Mouse (Mus musculus) neural tube, embryonic 13.5 days (tissue): ENCODE data around the gene Eif2b3. TPM values are rescaled to one million over a fixed set of nuclear protein-coding genes. Genes with fewer than 3 reads are reported as not detected.

Source experiments
- ATAC-seq: fragments of 200-750 bp; cut with Nextera tagmentation; 2 replicates; pipeline ENCODE4 v1.8.0; 2017; ENCODE audit warnings: low read depth, mild to moderate bottlenecking, moderate TSS enrichment, moderate library complexity
- H3K27ac ChIP-seq: fragments of 300-500 bp; sonication (generic); replicated peaks from 2 replicates; pipeline ENCODE4 v1.5.1; 2015; ENCODE audit warnings: moderate library complexity, mild to moderate bottlenecking, inconsistent platforms
- H3K27me3 ChIP-seq: fragments of 300-500 bp; sonication (generic); 2 replicates; pipeline ENCODE4 v1.6.1; 2015; ENCODE audit warnings: mild to moderate bottlenecking, inconsistent platforms
- H3K36me3 ChIP-seq: fragments of 300-500 bp; sonication (generic); 2 replicates; pipeline ENCODE4 v1.6.1; 2015; ENCODE audit warnings: mild to moderate bottlenecking, inconsistent platforms
- H3K4me1 ChIP-seq: fragments of 300-500 bp; sonication (generic); replicated peaks from 2 replicates; pipeline ENCODE4 v1.6.1; 2015; ENCODE audit warnings: inconsistent platforms
- H3K4me2 ChIP-seq: fragments of 300-500 bp; sonication (generic); 2 replicates; pipeline ENCODE4 v1.6.1; 2015; ENCODE audit warnings: inconsistent platforms, mild to moderate bottlenecking, moderate library complexity
- H3K4me3 ChIP-seq: fragments of 300-500 bp; sonication (generic); 2 replicates; pipeline ENCODE4 v1.5.1; 2015; ENCODE audit warnings: mild to moderate bottlenecking, inconsistent platforms
- H3K9ac ChIP-seq: fragments of 300-500 bp; sonication (generic); 2 replicates; pipeline ENCODE4 v1.6.1; 2015; ENCODE audit warnings: moderate library complexity, mild to moderate bottlenecking, inconsistent platforms
- H3K9me3 ChIP-seq: fragments of 300-500 bp; sonication (generic); 2 replicates; pipeline ENCODE4 v1.6.1; 2016; ENCODE audit warnings: inconsistent platforms
- WGBS: fragments of 180-500 bp; shearing (Covaris S2); methylation state at CpG from one replicate; pipeline ENCODE4 v1.1.7; 2015; 5-methylcytosine and 5-hydroxymethylcytosine counted together
- polyA plus RNA-seq: library from polyadenylated mRNA; unstranded; fragments of >200 nt; fragmentation: Nextera tagmentation; extraction: Ambion mirVana; gene quantifications from 2 replicates; pipeline ENCODE4 v1.2.1, GENCODE M21; 2015

Gene Eif2b3
- polyA plus RNA-seq, 1 experiment from 2014 or later: 48.9 TPM

DNA sequence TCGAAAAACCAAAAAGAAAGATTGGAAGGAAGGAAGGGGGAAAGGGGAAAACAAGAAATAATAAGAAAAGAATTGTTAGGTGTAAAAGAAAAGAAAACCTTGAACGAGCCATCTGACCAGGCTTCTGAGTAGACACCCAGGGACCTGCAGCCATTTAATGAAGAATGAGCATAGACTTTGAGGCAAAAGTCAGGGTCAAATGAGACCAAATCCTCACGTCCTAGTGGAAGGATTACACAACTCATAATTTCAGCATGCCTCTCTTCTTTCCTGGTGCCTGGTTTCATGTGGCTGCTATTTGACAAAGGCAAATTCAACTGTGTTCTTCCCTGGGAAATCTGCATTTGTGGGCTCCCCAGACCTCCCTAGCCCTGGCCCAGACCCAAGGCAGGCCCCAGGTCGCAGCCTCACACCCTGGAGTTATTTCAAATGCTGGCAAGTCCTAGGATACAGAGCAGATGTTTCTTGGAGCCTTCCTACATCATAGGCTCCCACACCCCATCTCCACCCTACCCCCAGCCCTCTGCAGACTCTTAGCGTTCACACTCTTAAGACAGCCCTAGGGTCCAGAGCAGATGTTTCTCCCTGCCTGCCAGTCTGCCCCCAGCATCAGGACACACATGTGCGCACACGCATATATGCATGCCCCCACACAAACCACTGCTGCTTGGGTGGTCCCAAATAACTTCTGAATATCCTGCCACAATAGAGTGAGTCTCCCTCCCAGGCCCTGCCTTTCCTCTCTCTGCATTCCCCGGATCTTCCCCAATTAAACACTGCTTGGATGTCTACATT lies 79.0 kb downstream of the Eif2b3 start:
- H3K4me2 ChIP-seq: peak overlapping the region; percentile 86

DNA sequence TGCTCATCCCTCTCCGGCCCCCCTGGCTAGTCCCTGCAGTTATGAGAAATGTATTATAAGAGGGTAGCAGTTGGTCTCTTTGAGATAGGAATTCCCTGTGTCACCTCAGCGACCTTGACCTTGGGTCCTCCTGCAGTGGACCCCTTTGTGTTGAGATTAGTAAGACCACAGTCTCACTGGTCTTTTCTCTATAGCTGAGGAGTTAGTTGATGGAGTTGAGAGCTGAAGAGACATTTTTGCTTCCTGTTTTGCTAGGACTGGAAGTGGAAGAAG lies 79.5 kb downstream of the Eif2b3 start:
- H3K4me2 ChIP-seq: peak overlapping the region; percentile 86
- 0 out of 2 replicates have a peak, but pooled peaks cover 6% of the 10 kb centered on the region for H3K36me3 ChIP-seq
- no peak overlapping the region for H3K4me3 ChIP-seq
- H3K27ac ChIP-seq: no peak overlapping the region
- peaks cover 33% of the 10 kb centered on the region for H3K4me1 ChIP-seq
- no peaks in the 10 kb centered on the region for H3K9me3 ChIP-seq
- peaks cover 25% of the 10 kb centered on the region for H3K27me3 ChIP-seq
- no peak for ATAC-seq
- WGBS: 78% methylated on average over 2 of the region's 2 CpGs
- peak overlapping the region; percentile 28; the same call in 1 of the 2 replicates for H3K9ac ChIP-seq

More for the DNA sequence above, 79.0 kb downstream of the Eif2b3 start:
- Histone ChIP-seq H3K9ac (peak overlapping the region; percentile 28), H3K4me3 (peak overlapping the region; percentile 72; the same call in 1 of the 2 replicates), H3K36me3 (0 out of 2 replicates have a peak, but pooled peaks cover 6% of the 10 kb centered on the region), H3K4me1 (peaks cover 33% of the 10 kb centered on the region), H3K9me3 (no peaks in the 10 kb centered on the region), H3K27ac (no peak overlapping the region), H3K27me3 (peaks cover 25% of the 10 kb centered on the region)
- no peak for ATAC-seq
- 63% methylated on average over 8 of the region's 8 CpGs for WGBS

GRCm38 (mm10) chr4:117100036-117100435 lies 80.8 kb downstream of the Eif2b3 start:
- Histone ChIP-seq H3K9me3 (no peaks in the 10 kb centered on the region), H3K4me1 (peaks cover 33% of the 10 kb centered on the region), H3K27ac (no peak overlapping the region), H3K4me2 (no peak overlapping the region), H3K36me3 (peaks cover 13% of the 10 kb centered on the region; the same call in 1 of the 2 replicates), H3K4me3 (no peak overlapping the region), H3K27me3 (peaks cover 19% of the 10 kb centered on the region), H3K9ac (no peak overlapping the region)
- ATAC-seq: no peak
- 61% methylated on average over 4 of the region's 4 CpGs for WGBS

GRCm38 (mm10) chr4:117101218-117101617 lies 82.0 kb downstream of the Eif2b3 start:
- Histone ChIP-seq H3K36me3 (peaks cover 22% of the 10 kb centered on the region; the same call in 1 of the 2 replicates), H3K4me1 (peaks cover 26% of the 10 kb centered on the region), H3K9ac (no peak overlapping the region), H3K27ac (no peak overlapping the region), H3K4me3 (no peak overlapping the region), H3K27me3 (peaks cover 19% of the 10 kb centered on the region), H3K9me3 (no peaks in the 10 kb centered on the region), H3K4me2 (no peak overlapping the region)
- ATAC-seq: no peak
- WGBS: 50% methylated on average over 7 of the region's 7 CpGs

GRCm38 (mm10) chr4:117104672-117105071 lies 85.5 kb downstream of the Eif2b3 start:
- no peak overlapping the region for H3K9ac ChIP-seq
- 83% methylated on average over 10 of the region's 10 CpGs for WGBS
- ATAC-seq: no peak

GRCm38 (mm10) chr4:117105127-117105526 lies 85.9 kb downstream of the Eif2b3 start:
- WGBS: 67% methylated on average over 10 of the region's 10 CpGs
- H3K9ac ChIP-seq: no peak overlapping the region
- no peaks in the 10 kb centered on the region for H3K9me3 ChIP-seq
- no peaks in the 10 kb centered on the region for H3K27me3 ChIP-seq
- H3K27ac ChIP-seq: no peak overlapping the region
- H3K4me3 ChIP-seq: no peak overlapping the region
- H3K4me2 ChIP-seq: no peak overlapping the region
- H3K4me1 ChIP-seq: no peaks in the 10 kb centered on the region; the same call in 1 of the 2 replicates
- peaks cover 43% of the 10 kb centered on the region for H3K36me3 ChIP-seq
- peak; percentile 12; the same call in 1 of the 2 replicates for ATAC-seq

More at GRCm38 (mm10) chr4:117104672-117105071, 85.5 kb downstream of the Eif2b3 start:
- Histone ChIP-seq H3K4me1 (no peaks in the 10 kb centered on the region; the same call in 1 of the 2 replicates), H3K27me3 (peaks cover 4% of the 10 kb centered on the region; the same call in 1 of the 2 replicates), H3K4me2 (no peak overlapping the region), H3K9me3 (no peaks in the 10 kb centered on the region), H3K27ac (no peak overlapping the region), H3K36me3 (peaks cover 42% of the 10 kb centered on the region), H3K4me3 (no peak overlapping the region)

DNA sequence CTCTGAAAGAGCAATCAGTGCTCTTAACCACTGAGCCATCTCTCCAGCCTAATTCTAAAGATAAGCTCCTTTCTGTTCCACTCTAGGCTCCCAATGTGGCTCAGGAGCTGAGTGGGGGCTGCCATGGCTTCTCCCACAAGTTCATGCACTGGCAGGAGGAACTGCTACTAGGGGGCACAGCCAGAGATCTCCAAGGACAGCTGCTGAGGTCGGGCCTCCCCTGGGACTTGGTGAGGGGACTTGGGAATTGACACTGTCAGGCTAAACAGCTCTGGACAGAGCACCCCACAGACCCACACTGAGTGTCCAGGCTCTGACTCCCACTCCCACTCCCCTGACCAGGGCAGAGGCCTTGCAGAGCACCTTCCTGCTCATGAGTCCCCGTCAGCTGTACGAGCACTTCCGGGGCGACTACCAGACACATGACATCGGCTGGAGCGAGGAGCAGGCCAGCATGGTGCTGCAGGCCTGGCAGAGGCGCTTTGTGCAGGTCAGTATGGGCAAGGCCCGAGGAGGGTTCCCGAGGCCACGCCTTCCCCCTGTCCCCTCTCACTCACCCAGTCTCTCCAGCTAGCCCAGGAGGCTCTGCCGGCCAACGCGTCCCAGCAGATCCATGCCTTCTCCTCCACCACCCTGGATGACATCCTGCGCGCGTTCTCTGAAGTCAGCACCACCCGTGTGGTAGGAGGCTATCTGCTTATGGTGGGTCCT lies 88.8 kb downstream of the Eif2b3 start:
- Histone ChIP-seq H3K4me2 (no peak overlapping the region), H3K27ac (no peak overlapping the region), H3K27me3 (no peaks in the 10 kb centered on the region), H3K4me1 (no peaks in the 10 kb centered on the region; the same call in 1 of the 2 replicates), H3K4me3 (no peak overlapping the region), H3K9me3 (no peaks in the 10 kb centered on the region), H3K9ac (no peak overlapping the region), H3K36me3 (peaks cover 65% of the 10 kb centered on the region)
- no peak for ATAC-seq
- WGBS: 89% methylated on average over 18 of the region's 18 CpGs

DNA sequence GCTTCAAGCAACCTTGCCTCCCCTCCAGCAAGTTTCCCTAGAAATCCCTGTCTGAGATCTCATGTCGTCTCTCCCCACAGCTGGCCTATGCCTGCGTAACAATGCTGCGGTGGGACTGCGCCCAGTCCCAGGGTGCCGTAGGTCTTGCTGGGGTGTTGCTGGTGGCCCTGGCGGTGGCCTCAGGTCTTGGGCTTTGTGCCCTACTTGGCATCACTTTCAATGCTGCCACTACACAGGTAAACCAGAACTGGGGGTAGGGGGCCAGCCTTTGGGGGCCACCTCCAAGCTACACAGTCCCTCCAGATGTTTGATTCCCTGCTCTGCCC lies 89.3 kb downstream of the Eif2b3 start:
- Histone ChIP-seq H3K4me2 (no peak overlapping the region), H3K4me1 (no peaks in the 10 kb centered on the region; the same call in 1 of the 2 replicates), H3K36me3 (peaks cover 70% of the 10 kb centered on the region), H3K27ac (no peak overlapping the region), H3K9me3 (no peaks in the 10 kb centered on the region), H3K4me3 (no peak overlapping the region), H3K27me3 (no peaks in the 10 kb centered on the region), H3K9ac (no peak overlapping the region)
- WGBS: 93% methylated on average over 6 of the region's 6 CpGs
- ATAC-seq: no peak

- no peak for ATAC-seq
- no peaks in the 10 kb centered on the region for H3K27me3 ChIP-seq
- H3K9me3 ChIP-seq: no peaks in the 10 kb centered on the region
- H3K4me2 ChIP-seq: no peak overlapping the region
- no peak overlapping the region for H3K27ac ChIP-seq
- H3K4me1 ChIP-seq: no peaks in the 10 kb centered on the region; the same call in 1 of the 2 replicates
- no peak overlapping the region for H3K4me3 ChIP-seq
- H3K36me3 ChIP-seq: peaks cover 77% of the 10 kb centered on the region
- WGBS: 93% methylated on average over 25 of the region's 25 CpGs
- H3K9ac ChIP-seq: no peak overlapping the region
Observed at GRCm38 (mm10) chr4:117109330-117109729, 90.1 kb downstream of the Eif2b3 start.

GRCm38 (mm10) chr4:117110249-117110648 lies 91.0 kb downstream of the Eif2b3 start:
- no peaks in the 10 kb centered on the region for H3K9me3 ChIP-seq
- no peak overlapping the region for H3K4me2 ChIP-seq
- H3K4me1 ChIP-seq: no peaks in the 10 kb centered on the region; the same call in 1 of the 2 replicates
- WGBS: 93% methylated on average over 13 of the region's 13 CpGs
- H3K9ac ChIP-seq: no peak overlapping the region
- no peak for ATAC-seq
- no peak overlapping the region for H3K4me3 ChIP-seq
- H3K36me3 ChIP-seq: peaks cover 78% of the 10 kb centered on the region
- no peak overlapping the region for H3K27ac ChIP-seq
- no peaks in the 10 kb centered on the region for H3K27me3 ChIP-seq

DNA sequence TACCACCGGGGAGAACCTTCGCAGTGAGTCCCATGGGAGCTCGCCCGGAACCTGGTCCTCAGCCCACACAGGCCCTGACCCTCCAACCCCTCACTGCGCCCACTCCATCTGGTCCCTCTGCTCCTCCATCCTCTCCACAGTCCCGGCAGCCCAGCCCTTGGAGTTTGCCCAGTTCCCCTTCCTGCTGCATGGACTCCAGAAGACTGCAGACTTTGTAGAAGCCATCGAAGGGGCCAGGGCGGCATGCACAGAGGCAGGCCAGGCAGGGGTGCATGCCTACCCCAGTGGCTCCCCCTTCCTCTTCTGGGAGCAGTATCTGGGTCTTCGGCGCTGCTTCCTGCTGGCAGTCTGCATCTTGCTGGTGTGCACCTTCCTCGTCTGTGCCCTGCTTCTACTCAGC lies 91.8 kb downstream of the Eif2b3 start:
- Histone ChIP-seq H3K4me3 (no peak overlapping the region), H3K9me3 (no peaks in the 10 kb centered on the region), H3K36me3 (peaks cover 78% of the 10 kb centered on the region), H3K4me1 (no peaks in the 10 kb centered on the region), H3K9ac (no peak overlapping the region), H3K27me3 (no peaks in the 10 kb centered on the region), H3K27ac (no peak overlapping the region), H3K4me2 (no peak overlapping the region)
- ATAC-seq: no peak
- WGBS: 88% methylated on average over 11 of the region's 11 CpGs

DNA sequence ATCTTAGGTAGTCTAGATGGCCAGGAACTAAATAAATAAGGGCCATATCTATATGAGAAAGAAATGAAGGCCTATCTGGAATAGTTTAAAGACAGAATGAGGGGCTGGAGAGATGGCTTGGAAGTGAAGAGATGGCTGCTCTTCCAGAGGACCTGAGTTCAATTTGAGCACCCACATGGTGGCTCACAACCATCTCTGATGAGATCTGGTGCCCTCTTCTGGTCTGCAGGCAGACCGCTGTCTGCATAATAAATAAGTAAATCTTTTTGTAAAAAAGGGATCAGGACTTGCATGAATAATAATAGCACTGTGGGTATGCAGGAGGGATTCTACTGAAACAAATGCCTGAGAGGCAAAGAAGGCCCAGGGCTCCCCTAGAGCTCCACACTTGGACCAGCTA lies 94.0 kb downstream of the Eif2b3 start:
- Histone ChIP-seq H3K4me3 (no peak overlapping the region), H3K4me1 (no peaks in the 10 kb centered on the region), H3K4me2 (no peak overlapping the region), H3K9ac (no peak overlapping the region), H3K9me3 (no peaks in the 10 kb centered on the region), H3K27ac (no peak overlapping the region), H3K36me3 (peaks cover 72% of the 10 kb centered on the region), H3K27me3 (no peaks in the 10 kb centered on the region)
- ATAC-seq: no peak
- 96% methylated on average over 1 of the region's 1 CpGs for WGBS
